Mouse (Mus musculus) retina, postnatal 7 days (tissue): ENCODE results near the gene Dkk3.

Experiments used
- DNase-seq: peaks from one replicate; pipeline ENCODE4 v3.0.0-alpha.2; 2012; ENCODE audit warnings: low read depth, low spot score

The Dkk3 gene

DNA sequence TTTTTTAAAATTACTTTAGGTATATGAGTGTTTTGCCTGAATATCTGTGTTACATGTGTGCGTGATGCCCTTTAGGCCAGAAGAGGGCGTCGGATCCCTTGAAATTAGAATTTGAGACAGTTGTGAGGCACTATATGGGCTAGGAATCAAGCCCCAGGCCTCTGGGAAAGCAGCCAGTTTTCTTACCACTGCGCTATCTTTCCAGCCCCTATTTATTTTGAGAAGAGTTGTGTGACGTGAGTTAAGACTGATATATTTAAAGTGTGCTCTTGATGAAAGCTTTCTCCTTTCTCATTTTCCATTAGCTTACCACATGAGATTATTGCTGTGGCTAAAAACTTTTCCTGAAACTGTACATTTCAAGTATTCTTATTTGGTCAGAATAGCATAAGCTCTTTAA is 84.0 kb downstream of the Dkk3 start:
- no peak for DNase-seq
